Mouse (Mus musculus) urinary bladder, adult 18-20 months (tissue): ENCODE data around the gene Ubr2.

Experiments
- DNase-seq, 2 experiments: peaks; one replicate each; pipeline ENCODE4 v3.0.0; 2022; ENCODE audit warnings: low spot score in 2 of 2, mixed read lengths in 2 of 2

Gene Ubr2

DNA sequence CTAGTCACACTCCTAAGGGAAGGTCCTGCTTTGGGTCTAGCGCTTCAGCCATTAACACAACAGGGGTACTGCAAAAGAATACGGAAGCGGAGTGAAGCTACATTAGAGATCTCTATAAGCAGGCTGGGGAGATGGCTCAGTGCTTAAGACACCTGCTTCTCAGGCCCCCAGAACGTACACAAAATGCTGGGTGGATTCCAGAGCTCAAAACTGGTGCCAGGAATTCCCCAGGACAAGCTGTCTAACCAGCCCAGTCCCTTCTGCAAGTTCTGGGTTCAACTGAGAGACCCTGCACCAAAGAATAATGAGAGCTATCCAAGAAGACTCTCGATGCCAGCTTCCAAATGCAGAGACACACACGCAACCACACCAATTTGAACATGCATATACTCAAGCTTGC, 128.6 kb downstream of the Ubr2 start:
- no peak for DNase-seq

DNA sequence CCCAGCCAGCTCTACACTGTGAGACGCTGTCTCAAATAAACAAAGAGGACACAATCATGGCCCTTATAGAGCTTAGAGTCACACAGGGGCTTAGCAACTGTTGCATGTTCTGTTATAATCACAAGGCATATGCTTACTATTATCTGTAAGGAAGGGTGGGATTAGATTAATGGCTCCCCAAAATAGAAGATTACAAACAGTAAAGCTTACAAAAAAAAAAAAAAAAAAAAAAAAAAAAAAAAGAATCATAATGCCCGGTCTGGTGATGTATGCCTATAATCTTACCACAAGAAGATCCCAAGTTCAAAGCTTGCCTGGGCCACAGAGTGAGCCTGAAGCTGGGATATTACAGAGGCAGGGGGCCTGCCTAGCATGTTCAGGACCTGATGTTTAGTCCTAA, 130.0 kb downstream of the Ubr2 start:
- no peak for DNase-seq

DNA sequence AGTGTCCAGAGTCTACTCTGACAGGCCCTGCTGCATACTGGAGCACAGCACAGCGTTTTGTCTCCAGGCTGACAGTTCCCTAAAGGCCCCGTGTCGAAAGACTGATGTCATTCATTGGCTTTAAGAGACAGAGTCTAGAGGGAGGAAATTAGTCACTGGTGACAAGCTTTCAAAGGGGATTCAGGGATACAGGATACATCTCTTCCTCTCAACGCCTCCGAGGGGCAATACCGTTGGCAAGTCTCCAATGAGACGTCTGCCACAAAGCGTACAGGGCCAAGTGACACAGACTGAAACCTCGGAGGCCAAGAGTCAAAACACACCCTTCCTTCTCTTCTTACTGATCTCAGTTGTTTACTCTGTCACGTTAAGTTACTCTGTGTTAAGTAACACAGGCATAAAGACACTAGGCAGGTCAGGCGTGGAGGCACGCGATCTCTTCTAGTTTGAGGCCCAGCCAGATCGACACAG, 130.5 kb downstream of the Ubr2 start:
- peak in 1 of 2 experiments; percentile 43 for DNase-seq
